Mouse (Mus musculus) activated CD4-positive, CD25-positive, alpha-beta regulatory T cell, adult 4 months (primary cell): Measurements from ENCODE around the gene Arpc1a. TPM values are rescaled to one million over a fixed set of nuclear protein-coding genes. Genes with fewer than 3 reads are reported as not detected.
"Not testable (repeated sequence)": the region's sequence is repeated elsewhere in the genome, so short reads cannot be mapped to it uniquely, and the experiment has no call there.

Source experiments
- ATAC-seq: one replicate; pipeline ENCODE4 v1.8.0; 2017
- polyA plus RNA-seq, 2 experiments: library from polyadenylated mRNA; unstranded; fragments of 100-300 nt; shearing (Covaris generic); gene quantifications; one replicate each; pipeline ENCODE4 v1.2.1; 2017

The Arpc1a gene
- polyA plus RNA-seq, result 10 to 100 TPM; 84.8 to 96.6 TPM

DNA sequence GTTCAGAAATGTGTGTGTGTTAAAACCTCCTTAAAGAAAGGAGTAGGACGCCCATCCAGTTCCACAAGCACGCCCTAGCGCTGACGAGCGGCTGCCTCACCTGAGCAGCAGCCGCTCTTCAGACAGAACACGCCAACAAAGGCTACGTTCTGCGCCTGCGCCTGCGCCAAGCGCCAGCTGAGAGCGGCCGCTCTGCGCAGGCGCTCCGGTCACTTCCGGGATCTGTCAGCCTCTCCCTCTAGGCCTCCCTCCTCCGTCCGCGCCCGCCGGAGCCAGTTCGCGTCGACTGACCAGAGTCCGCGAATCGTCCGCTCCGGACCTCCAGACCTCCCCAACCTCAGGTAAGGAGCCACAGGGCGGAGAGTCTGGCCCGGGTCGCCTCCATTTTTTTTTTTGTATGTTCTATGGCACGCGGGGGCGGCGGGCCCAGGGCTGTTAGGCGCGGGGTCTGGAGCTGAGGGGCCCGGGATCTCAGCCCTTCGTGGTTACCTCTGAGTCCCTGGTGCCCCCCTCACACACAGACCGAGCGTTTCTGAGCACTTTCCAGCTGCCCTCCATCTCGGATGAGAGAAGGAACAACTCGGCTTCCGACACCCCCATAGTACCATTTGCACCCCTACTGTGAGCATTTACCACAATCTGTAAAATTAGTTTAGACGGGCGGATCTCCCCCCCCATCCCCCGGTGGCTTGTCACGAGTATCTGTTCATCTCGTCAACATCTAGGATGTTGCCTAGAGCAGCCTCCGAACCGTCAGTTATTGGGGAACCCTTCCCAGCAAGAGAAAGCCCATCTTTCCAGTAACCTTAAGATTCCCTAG lies at the start of gene Arpc1a, which contains the start of gene Kpna7:
Gene Arpc1a, plus strand, starts transcription at position 199 of the 820 bp plus-strand sequence.
Gene Kpna7, minus strand, starts transcription at position 399 of the 820 bp plus-strand sequence.
- peak; percentile 96 for ATAC-seq

- no peak for ATAC-seq
Observed at GRCm38 (mm10) chr5:145041628-145042027, 42.0 kb upstream of the Arpc1a start.

GRCm38 (mm10) chr5:145042690-145043089 lies 40.9 kb upstream of the Arpc1a start, which contains the start of gene 1700018F24Rik:
1700018F24Rik (plus strand) TSS chr5:145042990.
- not testable (repeated sequence) for ATAC-seq

GRCm38 (mm10) chr5:145054187-145054586 lies 29.4 kb upstream of the Arpc1a start:
- not testable (repeated sequence) for ATAC-seq

DNA sequence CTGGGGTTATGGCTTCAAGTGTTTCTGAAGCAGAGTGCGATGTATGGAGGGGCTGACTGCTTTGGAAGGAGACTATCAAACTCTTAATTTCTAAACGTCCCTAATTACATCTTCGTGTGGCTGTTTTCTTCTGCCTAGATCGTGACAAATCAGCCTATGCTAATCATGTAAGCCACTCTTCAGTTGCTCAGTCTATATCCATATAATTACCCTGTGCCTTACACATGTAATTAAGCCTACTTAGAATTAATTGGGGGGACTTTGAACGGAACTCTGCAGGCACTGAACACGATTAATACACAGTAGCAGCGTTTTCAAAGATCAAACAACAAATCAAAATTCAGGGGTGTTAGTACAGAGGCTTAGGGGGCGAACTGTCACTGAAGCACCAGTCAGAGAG lies 25.7 kb upstream of the Arpc1a start:
- ATAC-seq, result no peak

DNA sequence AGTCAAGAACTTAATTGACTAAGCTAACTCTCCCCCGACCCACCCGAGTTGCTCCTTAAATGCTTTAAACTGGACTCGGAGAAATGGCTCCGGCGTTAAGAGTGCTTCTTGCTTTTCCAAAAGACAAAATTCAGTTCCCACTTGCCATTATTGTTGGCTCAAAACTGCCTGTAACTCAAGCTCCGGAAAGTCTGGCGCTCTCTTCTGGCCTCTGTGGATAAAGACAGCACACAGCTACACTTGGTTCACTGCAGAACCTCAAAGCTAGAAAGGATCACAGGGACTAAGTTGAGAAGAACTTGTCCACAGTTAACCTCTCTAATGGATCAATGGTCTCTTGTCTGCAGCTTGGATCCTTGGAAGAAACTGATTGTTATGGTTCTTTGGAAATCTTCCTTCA lies 24.9 kb upstream of the Arpc1a start:
- ATAC-seq, result no peak

- ATAC-seq, result no peak
Observed at GRCm38 (mm10) chr5:145059524-145059923, 24.1 kb upstream of the Arpc1a start.

DNA sequence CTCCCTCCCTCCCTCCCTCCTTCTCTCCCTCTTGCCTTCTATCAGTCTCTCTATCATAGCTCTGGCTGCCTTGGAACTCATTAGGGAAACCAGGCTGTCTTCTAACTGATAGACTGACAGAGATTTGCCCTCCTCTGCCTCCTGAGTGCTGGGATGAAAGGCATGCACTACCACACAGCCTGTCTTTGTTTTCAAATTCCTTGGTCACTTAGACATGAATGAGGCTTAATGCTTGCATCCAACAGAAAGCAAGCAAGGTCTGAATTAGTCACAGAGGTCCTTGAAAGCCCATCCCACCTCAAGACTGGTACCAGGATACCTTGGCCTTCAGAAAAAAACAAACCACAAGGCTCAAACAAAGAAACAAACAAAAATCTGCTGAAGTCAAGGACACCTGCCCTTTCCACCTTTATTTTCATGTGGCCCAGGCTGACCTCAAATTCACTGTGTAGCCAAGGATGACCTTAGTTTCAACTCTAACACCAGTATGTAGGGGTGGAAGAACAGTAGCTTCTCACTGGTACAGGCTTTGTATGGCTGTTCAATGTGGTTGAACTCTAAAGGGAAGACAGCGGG lies 18.8 kb upstream of the Arpc1a start:
- ATAC-seq, result no peak

DNA sequence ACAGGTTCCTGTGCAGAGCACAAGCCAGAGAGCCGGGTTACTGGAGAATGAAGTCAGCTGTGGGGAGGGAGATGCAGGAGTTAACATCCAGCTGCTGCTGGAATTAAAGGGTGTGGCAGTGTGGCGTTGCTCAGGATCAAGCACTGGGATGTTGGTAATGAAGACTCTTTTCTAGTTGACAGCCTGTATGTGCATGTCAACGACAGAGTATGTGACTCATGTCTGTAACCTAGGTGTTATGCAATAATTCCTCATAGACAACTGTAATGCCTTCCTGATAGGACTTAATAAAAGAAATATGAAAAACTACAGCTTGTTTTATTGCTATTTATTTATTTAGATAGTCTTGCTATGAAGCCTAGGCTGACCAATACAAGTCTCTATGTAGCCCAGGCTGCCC lies 14.8 kb upstream of the Arpc1a start:
- no peak for ATAC-seq

- peak; percentile 69 for ATAC-seq
Observed at GRCm38 (mm10) chr5:145069707-145070106, 13.9 kb upstream of the Arpc1a start.

DNA sequence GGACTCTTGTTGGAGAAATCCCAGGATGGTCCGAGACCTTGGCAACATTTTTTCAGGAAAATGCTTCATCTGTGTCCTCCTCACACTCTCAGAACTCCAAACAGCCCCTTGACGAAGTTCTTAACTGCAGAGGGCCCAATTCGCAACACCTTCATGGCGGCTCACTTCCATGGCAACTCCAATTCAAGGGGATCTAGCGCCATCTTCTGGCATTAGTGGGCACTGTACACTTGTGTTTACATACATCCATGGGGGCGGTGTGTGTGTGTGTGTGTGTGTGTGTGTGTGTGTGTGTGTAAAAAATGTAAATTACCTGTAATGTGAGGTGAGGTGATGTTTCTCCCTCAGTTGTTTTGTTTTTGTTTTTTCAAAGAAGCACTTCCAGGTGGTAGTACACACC lies 12.3 kb upstream of the Arpc1a start:
- no peak for ATAC-seq

DNA sequence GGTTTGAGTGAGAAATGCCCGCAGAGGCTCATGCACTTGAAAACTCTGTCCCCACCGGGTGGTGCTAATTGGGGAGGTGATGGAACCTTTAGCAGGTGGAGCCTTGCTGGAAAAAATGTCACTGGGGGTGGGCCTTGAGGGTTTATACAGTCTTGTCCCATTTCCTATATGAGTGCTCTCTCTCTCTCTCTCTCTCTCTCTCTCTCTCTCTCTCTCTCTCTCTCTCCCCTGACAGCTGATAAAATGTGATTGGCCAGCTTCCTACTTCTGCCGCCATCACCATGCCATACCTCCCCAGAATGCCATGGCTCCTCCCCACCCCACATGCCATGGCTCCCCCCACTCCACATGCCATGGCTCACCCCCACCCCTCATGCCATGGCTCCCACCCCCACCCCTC lies 8.5 kb upstream of the Arpc1a start:
- no peak for ATAC-seq

DNA sequence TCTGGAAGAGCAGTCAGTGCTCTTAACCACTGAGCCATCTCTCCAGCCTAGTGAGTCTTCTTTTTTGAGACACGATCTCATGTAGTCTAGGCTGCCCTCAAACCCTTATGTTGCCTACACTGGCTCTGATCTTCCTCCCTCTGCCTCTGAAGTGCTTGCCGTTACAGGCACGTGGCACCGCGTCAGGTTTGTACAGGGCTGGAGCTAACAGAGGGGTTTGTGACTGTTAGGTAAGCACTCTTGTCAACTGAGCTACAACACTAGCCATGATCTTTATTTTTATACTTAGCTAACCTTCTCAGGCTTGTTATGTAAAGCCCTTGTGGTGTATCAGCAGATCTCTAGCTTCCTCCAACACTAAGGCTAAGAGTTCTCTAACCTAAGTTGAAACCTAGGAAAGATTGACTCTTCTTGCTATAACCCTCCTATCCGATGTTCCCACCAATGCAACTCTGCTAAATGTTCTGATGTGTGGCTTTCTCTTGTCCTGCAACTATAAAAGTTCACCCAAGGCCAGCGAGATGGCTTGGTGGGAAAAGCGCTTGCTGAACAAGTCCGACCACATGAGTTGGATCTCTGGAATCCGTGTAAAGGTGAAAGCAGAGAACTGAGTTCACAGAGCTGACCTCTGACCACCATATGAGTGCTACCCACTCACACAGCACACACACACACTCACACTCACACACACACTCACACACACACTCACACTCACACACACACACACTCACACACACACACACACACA lies 1.6 kb upstream of the Arpc1a start:
- ATAC-seq, result no peak

DNA sequence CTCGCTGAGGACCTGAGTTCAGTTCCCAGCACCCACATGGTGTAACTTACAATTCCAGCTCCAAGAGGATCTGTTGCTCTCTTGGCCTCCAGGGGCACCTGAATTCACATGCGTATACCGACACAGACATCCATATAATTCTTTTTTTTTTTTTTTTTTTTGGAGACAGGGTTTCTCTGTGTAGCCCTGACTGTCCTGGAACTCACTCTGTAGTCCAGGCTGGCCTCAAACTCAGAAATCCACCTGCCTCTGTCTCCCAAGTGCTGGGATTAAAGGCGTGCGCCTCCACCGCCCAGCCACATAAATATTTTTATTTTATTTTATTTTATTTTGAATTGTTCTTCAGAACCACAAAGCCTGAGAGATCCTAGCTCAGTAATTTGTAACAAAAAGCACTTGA lies 429 bp upstream of the Arpc1a start:
- ATAC-seq, result not testable (repeated sequence)

GRCm38 (mm10) chr5:145084822-145085221 lies 1.2 kb downstream of the Arpc1a start:
- no peak for ATAC-seq

GRCm38 (mm10) chr5:145088186-145088585 lies 4.6 kb downstream of the Arpc1a start:
- ATAC-seq, result no peak

GRCm38 (mm10) chr5:145089878-145090277 lies 6.2 kb downstream of the Arpc1a start:
- no peak for ATAC-seq

GRCm38 (mm10) chr5:145096195-145096594 lies 12.6 kb downstream of the Arpc1a start:
- no peak for ATAC-seq

- no peak for ATAC-seq
Observed at GRCm38 (mm10) chr5:145098340-145098821, 14.8 kb downstream of the Arpc1a start.

DNA sequence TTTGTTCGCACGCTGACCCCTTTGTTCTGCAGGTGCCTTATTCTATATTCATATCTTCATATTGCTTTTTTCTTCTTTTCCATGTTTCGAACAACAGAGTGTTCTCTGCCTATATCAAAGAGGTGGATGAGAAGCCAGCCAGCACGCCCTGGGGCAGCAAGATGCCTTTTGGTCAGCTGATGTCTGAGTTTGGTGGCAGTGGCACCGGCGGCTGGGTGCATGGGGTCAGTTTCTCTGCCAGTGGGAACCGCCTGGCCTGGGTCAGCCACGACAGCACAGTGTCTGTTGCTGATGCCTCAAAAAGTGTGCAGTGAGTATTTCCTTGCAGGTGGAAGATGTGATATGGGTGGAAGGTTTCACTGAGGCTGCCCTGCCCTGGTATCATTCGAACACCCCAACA lies 17.3 kb downstream of the Arpc1a start:
- ATAC-seq, result no peak

GRCm38 (mm10) chr5:145101451-145101850 lies 17.8 kb downstream of the Arpc1a start:
- ATAC-seq, result not testable (repeated sequence)

DNA sequence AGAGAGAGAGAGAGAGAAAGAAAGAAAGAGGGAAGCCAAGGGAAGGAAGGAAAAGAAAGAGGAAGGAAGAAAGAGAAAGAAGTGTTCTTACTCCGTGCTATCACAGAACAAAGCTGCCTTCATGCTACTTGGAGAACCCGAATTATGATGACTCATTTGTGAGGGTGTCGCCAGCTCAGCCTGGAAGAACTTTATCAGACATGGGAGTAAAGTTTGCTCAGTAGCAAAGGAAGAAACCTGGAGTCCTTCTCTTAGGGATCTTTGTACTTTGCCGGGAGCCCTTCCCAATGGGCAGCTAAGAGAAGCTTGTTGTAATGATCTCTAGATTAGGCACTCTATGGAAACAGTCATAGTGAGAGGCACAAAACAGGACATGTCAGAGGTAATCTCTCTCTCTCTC lies 19.1 kb downstream of the Arpc1a start:
- ATAC-seq, result no peak

DNA sequence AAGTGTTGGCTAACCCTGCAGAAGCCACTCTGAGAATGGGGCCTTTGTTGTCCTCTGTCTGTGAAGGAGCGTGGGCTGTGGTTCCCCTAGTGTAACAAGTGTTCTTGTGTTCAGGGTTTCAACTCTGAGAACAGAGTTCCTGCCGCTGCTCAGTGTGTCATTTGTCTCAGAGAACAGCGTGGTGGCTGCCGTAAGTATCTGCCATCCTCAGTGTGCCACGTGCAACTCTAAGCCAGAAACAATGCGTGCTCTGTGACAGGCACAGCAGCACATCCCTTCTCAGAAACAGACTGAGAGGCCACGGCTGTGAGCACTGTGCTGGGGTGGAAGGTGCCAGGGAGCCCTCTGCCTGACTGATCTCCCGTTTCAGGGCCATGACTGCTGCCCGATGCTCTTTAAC lies 20.7 kb downstream of the Arpc1a start:
- ATAC-seq, result no peak
